Mouse (Mus musculus) MEL (cell line): ENCODE measurements around the gene Atp5g1. TPM values are rescaled to one million over a fixed set of nuclear protein-coding genes. Genes with fewer than 3 reads are reported as not detected.
A peak's percentile ranks its signal among the peaks of the same experiment; 100 is the strongest.
"Not testable (repeated sequence)": the region's sequence is repeated elsewhere in the genome, so short reads cannot be mapped to it uniquely, and the experiment has no call there.

Source experiments
- DNase-seq: peaks from one replicate; pipeline ENCODE4 v3.0.0; 2011; ENCODE audit warnings: low read depth, low spot score
- H3K27ac ChIP-seq: 2 replicates; pipeline ENCODE4 v1.5.1; 2012; ENCODE audit warnings: low read depth, mild to moderate bottlenecking, control low read depth, low read length, moderate library complexity; ENCODE audit not compliant: control insufficient read depth
- H3K27me3 ChIP-seq, 2 experiments: fragments of 150-350 bp in 1 of 2; sonication (generic) in 1 of 2; 2 replicates each; pipeline ENCODE4 v1.6.1; 2012; ENCODE audit warnings: low read length in 2 of 2, mild to moderate bottlenecking in 2 of 2, improper control_type of control experiment in 1 of 2, moderate library complexity in 1 of 2; ENCODE audit not compliant: insufficient read depth in 2 of 2, control insufficient read depth in 1 of 2
- H3K36me3 ChIP-seq, 2 experiments: 2 replicates each; pipeline ENCODE4 v1.6.1; 2012 to 2014; ENCODE audit warnings: low read length in 2 of 2, improper control_type of control experiment in 1 of 2, inconsistent platforms in 1 of 2, mild to moderate bottlenecking in 1 of 2; ENCODE audit not compliant: insufficient read depth in 2 of 2, control insufficient read depth in 1 of 2
- H3K4me1 ChIP-seq, 2 experiments: fragments of 150-350 bp in 1 of 2; sonication (generic) in 1 of 2; 2 replicates each; pipeline ENCODE4 v1.6.1; 2012; ENCODE audit warnings: low read length in 2 of 2, improper control_type of control experiment in 1 of 2, mild to moderate bottlenecking in 1 of 2; ENCODE audit not compliant: insufficient read depth in 2 of 2, control insufficient read depth in 1 of 2
- H3K4me3 ChIP-seq, 2 experiments: fragments of 150-350 bp in 1 of 2; sonication (generic) in 1 of 2; 2 replicates each; pipeline ENCODE4 v1.5.1; 2012; ENCODE audit warnings: low read depth in 2 of 2, low read length in 2 of 2, mild to moderate bottlenecking in 2 of 2, moderate library complexity in 2 of 2, control low read depth in 1 of 2, improper control_type of control experiment in 1 of 2; ENCODE audit not compliant: control insufficient read depth in 1 of 2, insufficient read depth in 1 of 2
- H3K79me2 ChIP-seq: 2 replicates; pipeline ENCODE4 v1.6.1; 2012; ENCODE audit warnings: mild to moderate bottlenecking, low read length, moderate library complexity; ENCODE audit not compliant: control insufficient read depth, poor library complexity, insufficient read depth
- H3K9ac ChIP-seq: 2 replicates; pipeline ENCODE4 v1.6.1; 2012; ENCODE audit warnings: low read depth, mild to moderate bottlenecking, control low read depth, low read length, moderate library complexity; ENCODE audit not compliant: control insufficient read depth, poor library complexity, severe bottlenecking
- H3K9me3 ChIP-seq: fragments of 150-350 bp; sonication (generic); replicated peaks from 2 replicates; pipeline ENCODE4 v1.6.1; 2012; ENCODE audit warnings: mild to moderate bottlenecking, low read length, improper control_type of control experiment, moderate library complexity; ENCODE audit not compliant: insufficient read depth
- CTCF ChIP-seq, 3 experiments: IDR thresholded peaks in 2 of 3; conservative IDR thresholded peaks in 1 of 3; 2 replicates each; pipeline ENCODE4 v1.5.1; 2011 to 2012; ENCODE audit warnings: low read length in 3 of 3, low read depth in 2 of 3, mild to moderate bottlenecking in 2 of 3, improper control_type of control experiment in 1 of 3, inconsistent platforms in 1 of 3, mixed read lengths in 1 of 3, moderate library complexity in 1 of 3; ENCODE audit not compliant: control insufficient read depth in 1 of 3, insufficient read depth in 1 of 3, poor library complexity in 1 of 3, severe bottlenecking in 1 of 3
- MYB ChIP-seq: IDR thresholded peaks from 2 replicates; pipeline ENCODE4 v1.6.1; 2011; ENCODE audit warnings: mild to moderate bottlenecking, low read depth, low read length, improper control_type of control experiment
- NRF1 ChIP-seq: IDR thresholded peaks from 2 replicates; pipeline ENCODE4 v1.6.1; 2014; ENCODE audit warnings: low read depth, mild to moderate bottlenecking, inconsistent platforms, low read length, improper control_type of control experiment, moderate library complexity; ENCODE audit not compliant: poor library complexity, insufficient read depth, severe bottlenecking
- POLR2A ChIP-seq, 2 experiments: IDR thresholded peaks; 2 replicates each; pipeline ENCODE4 v1.6.1; 2011 to 2012; ENCODE audit warnings: low read length in 2 of 2, mild to moderate bottlenecking in 2 of 2, control low read depth in 1 of 2, improper control_type of control experiment in 1 of 2, low read depth in 1 of 2, moderate library complexity in 1 of 2; ENCODE audit not compliant: control insufficient read depth in 1 of 2, insufficient read depth in 1 of 2, poor library complexity in 1 of 2
- RCOR1 ChIP-seq: IDR thresholded peaks from 2 replicates; pipeline ENCODE4 v1.6.1; 2012; ENCODE audit warnings: low read depth, mild to moderate bottlenecking, inconsistent platforms, low read length, improper control_type of control experiment
- SIN3A ChIP-seq: IDR thresholded peaks from 2 replicates; pipeline ENCODE4 v1.6.1; 2012; ENCODE audit warnings: low read length, improper control_type of control experiment, inconsistent platforms
- SMC3 ChIP-seq: IDR thresholded peaks from 2 replicates; pipeline ENCODE4 v1.6.1; 2011; ENCODE audit warnings: low read depth, low read length, improper control_type of control experiment
- TAL1 ChIP-seq: IDR thresholded peaks from 2 replicates; pipeline ENCODE4 v1.6.1; 2012; ENCODE audit warnings: mild to moderate bottlenecking, inconsistent platforms, low read length, moderate library complexity, mixed read lengths
- USF2 ChIP-seq, 2 experiments: IDR thresholded peaks; 2 replicates each; pipeline ENCODE4 v1.6.1; 2011 to 2012; ENCODE audit warnings: improper control_type of control experiment in 2 of 2, low read length in 2 of 2, borderline replicate concordance in 1 of 2, inconsistent platforms in 1 of 2, low read depth in 1 of 2, mild to moderate bottlenecking in 1 of 2; ENCODE audit not compliant: insufficient read depth in 1 of 2
- polyA plus RNA-seq, 2 experiments: library from polyadenylated mRNA; stranded (reverse) in 1 of 2; unstranded in 1 of 2; fragments of >175 nt in 1 of 2; fragments of >200 nt in 1 of 2; gene quantifications; 2 replicates each; pipeline versions ENCODE4 v1.2.1 to v1.2.4; 2012; ENCODE audit warnings: low replicate concordance in 2 of 2, low read depth in 1 of 2; ENCODE audit not compliant: insufficient read length in 2 of 2, insufficient read depth in 1 of 2, missing spikeins in 1 of 2
- total RNA-seq: library from RNA; depleted of rRNA; stranded (reverse); fragments of 300-350 nt; gene quantifications from 2 replicates; pipeline ENCODE4 v1.2.3, GENCODE M21; 2012

Gene Atp5g1
- total and polyA plus RNA-seq, 3 experiments, result 1,519 to 1,694 TPM; not detected in 1

- no peak for DNase-seq
- Histone ChIP-seq H3K9me3 (no peaks in the 10 kb centered on the region), H3K27ac (no peak within 1 kb of the TSS), H3K27me3 (peaks cover 4 to 19% of the 10 kb centered on the region in 2 experiments), H3K36me3 (no peaks in the 10 kb centered on the region; a peak in 1 of 4 replicates), H3K4me3 (no peak within 1 kb of the TSS)
- TF ChIP-seq USF2 (IDR thresholded peaks at IDR 0.05; ENCODE audit: borderline replicate concordance in 1 of 2, insufficient read depth in 1 of 2, low read depth in 1 of 2, low read length in 2 of 2) (no peak), NRF1 (no peak), CTCF (IDR thresholded peaks at IDR 0.05 in 2 of 3, conservative IDR thresholded peaks at IDR 0.05 in 1 of 3; ENCODE audit: control insufficient read depth in 1 of 3, insufficient read depth in 1 of 3, low read depth in 2 of 3, low read length in 3 of 3, poor library complexity in 1 of 3, severe bottlenecking in 1 of 3) (no peak), RCOR1 (no peak)
- TF ChIP-seq, all 39 proteins: peak for 0
- Histone ChIP-seq H3K4me1 (no peaks in the 10 kb centered on the region), H3K9ac (no peak within 1 kb of the TSS), H3K79me2 (no peaks in the 10 kb centered on the region)
Measured at GRCm38 (mm10) chr11:96111751-96112150, 36.3 kb upstream of the Atp5g1 start, which contains the start of gene Calcoco2. Calcoco2 (minus strand) TSS chr11:96111964.

GRCm38 (mm10) chr11:96110950-96111349 lies 35.5 kb upstream of the Atp5g1 start:
- not testable (repeated sequence) for H3K36me3 ChIP-seq, H3K4me3 ChIP-seq, H3K9me3 ChIP-seq, H3K9ac ChIP-seq, H3K79me2 ChIP-seq, H3K4me1 ChIP-seq, H3K27ac ChIP-seq
- peaks cover 4 to 20% of the 10 kb centered on the region in 2 experiments for H3K27me3 ChIP-seq
- TF ChIP-seq CTCF (IDR thresholded peaks at IDR 0.05 in 2 of 3, conservative IDR thresholded peaks at IDR 0.05 in 1 of 3; ENCODE audit: control insufficient read depth in 1 of 3, insufficient read depth in 1 of 3, low read depth in 2 of 3, low read length in 3 of 3, poor library complexity in 1 of 3, severe bottlenecking in 1 of 3), result peak; percentile 32 to 56 (median 40); a peak in 5 of 6 replicates
- TF ChIP-seq SMC3, result peak; percentile 55
- DNase-seq, result peak; percentile 45

GRCm38 (mm10) chr11:96108376-96108775 lies 32.9 kb upstream of the Atp5g1 start:
- no peak for TF ChIP-seq MYB
- TF ChIP-seq POLR2A (IDR thresholded peaks at IDR 0.05; ENCODE audit: control insufficient read depth in 1 of 2, insufficient read depth in 1 of 2, low read depth in 1 of 2, low read length in 2 of 2, poor library complexity in 1 of 2), result no peak
- TF ChIP-seq SIN3A, result no peak
- TF ChIP-seq TAL1, result no peak
- TF ChIP-seq, all 39 proteins: peak for 0
- Histone ChIP-seq H3K4me1 (no peaks in the 10 kb centered on the region), H3K36me3 (no peaks in the 10 kb centered on the region), H3K9ac (no peak overlapping the region), H3K27ac (no peak overlapping the region), H3K79me2 (no peaks in the 10 kb centered on the region), H3K27me3 (peaks cover 6 to 22% of the 10 kb centered on the region in 2 experiments), H3K4me3 (no peak overlapping the region), H3K9me3 (no peaks in the 10 kb centered on the region)
- DNase-seq, result no peak
